Mouse (Mus musculus) inflammation-experienced regulatory T-cells, adult 6 months (primary cell): ENCODE results near the gene Grin2b. TPM values are rescaled to one million over a fixed set of nuclear protein-coding genes. Genes with fewer than 3 reads are reported as not detected.

Experiments used
- ATAC-seq: one replicate; pipeline ENCODE4 v1.8.0; 2017
- polyA plus RNA-seq, 3 experiments: library from polyadenylated mRNA; unstranded; fragments of 100-300 nt; shearing (Covaris generic); gene quantifications; one replicate each; pipeline ENCODE4 v1.2.1; 2017

Gene Grin2b
- polyA plus RNA-seq: under 1 TPM in 1 of 3 experiments, not detected in 2; 0.23 TPM

DNA sequence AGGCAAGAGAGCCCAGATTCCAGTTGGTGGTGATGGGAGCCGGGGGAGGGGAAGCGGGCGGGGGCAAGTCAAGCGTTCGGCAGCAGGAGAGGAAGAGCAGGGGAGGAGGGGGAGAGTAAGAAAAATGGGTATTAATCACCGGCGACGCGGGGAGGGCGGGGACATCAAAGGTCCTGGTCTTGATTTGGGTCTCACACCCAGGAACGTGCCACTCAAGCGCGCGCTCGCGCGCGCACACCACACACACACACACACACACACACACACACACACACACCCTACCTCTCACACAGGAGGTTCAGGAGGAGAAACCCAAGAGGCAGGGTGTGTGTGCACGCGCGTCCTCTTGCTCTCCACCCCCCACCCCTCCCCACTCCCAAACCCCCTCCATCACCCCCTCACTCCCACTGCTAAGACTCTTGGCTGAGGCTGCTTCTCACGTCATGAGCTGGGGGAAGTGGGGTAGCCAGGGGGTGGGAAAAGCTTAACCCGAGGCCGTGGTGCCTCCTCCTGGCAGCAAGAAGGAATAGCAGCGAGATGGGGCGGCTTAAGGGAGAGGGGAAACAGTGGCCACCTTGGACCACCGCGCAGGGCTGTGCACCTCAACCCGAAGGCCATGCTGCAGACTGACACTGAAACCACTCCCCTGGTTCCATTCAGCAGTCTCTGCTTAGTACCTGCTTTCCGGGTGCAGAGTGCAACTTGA, at the start of gene Grin2b:
TSS of gene Grin2b (minus strand) at position 321 of the 706 bp plus-strand sequence.
- no peak for ATAC-seq

DNA sequence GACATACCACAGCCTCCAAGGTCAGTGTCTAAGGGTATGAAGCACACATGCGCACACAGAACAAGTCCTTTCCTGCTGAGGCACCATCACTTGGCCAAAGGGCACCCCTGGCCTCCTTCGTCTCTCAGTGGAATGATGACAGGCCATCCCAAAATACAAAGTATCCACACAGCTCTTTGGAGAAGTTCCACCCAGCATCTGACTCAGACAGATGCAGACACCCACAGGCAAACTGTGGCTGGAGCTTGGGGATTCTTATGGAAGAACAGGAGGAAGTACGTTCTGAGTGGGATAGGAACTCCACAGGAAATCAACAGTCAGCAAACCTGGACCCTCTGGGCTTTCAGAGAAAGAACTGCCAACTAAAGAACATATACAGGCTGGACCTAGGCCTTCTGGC, 48.6 kb upstream of the Grin2b start:
- ATAC-seq: no peak

GRCm38 (mm10) chr6:136210442-136210841, 37.1 kb upstream of the Grin2b start:
- no peak for ATAC-seq

DNA sequence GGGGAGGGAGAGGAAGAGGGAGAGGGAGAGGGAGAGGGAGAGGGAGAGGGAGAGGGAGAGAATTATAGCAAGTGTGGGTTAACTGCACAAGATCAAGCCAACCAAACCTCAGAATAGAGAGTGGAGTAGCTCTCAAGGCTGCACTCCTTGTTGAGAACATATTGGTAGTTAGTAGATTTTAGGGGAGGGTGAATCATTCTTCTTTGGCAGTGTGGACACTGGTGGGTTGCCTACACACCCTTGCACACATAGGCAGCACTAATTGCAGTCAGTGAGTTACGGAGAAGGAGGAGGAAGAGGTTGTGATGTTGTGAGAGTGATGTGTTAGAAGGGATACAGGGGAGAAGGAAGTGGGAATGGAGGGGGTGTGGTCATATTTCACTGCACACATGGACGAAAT, 26.5 kb upstream of the Grin2b start:
- no peak for ATAC-seq

- no peak for ATAC-seq
Measured at GRCm38 (mm10) chr6:136194616-136195015, 21.3 kb upstream of the Grin2b start.

GRCm38 (mm10) chr6:136178066-136178465, 4.8 kb upstream of the Grin2b start:
- ATAC-seq: no peak

DNA sequence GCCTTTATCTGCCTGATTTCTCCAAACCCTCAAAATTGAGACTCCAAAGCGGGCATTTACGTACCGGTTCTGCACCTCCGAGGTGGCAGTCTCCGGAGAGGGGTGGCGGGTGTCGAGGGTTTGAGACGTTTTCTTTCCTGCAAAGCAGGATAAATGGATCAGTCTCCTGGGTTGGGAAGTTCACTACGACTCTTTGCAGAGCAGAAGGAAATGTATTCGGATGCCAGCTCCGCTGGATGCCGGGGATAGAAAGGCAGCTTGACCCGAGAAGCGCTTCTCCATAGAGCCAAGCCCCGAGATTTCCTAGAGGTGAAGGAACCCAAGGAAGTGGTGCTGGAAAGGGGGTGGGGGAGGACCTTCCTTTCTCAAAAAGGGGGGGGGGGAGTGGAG, 515 bp downstream of the Grin2b start:
- no peak for ATAC-seq

- ATAC-seq: no peak
Measured at GRCm38 (mm10) chr6:136172172-136172651, 1.1 kb downstream of the Grin2b start.

DNA sequence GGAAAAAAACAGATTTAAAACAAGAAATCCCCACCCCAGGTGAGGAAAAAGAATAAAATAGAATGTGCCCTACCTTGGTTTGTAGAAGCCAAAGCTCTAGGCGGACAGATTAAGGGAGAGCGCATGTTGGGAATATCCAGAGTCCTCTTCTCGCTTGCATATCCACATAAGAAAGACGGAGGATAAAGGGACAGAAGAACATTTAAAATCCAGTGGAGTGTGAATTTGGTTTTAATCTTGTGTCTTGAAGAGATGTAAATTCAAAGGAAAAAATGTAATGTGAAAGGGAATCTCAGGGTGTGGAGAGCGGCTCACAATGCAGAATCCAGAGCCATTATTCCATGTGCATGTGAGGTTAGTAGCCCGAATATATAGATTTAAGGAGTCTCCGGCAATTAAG, 2.0 kb downstream of the Grin2b start:
- no peak for ATAC-seq

GRCm38 (mm10) chr6:136170381-136170780, 2.9 kb downstream of the Grin2b start:
- ATAC-seq: no peak

DNA sequence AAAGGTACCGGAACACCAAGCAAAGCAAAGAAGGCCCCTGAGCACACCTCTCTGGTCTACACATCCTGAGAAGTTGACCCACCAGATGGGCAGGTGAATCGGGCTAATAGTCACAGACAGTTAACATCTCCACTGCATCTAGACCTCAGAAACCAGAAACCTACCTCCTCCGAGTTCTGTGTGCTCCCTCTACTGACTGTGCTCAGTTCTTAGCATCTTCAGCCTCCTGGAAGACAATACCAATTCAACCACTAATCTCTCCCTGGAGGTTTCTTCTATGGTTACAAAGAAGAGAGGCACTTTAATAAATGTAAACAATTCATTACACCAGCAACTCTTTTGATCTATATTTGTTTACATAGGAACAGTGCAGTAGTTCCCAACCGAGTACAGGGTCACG, 6.0 kb downstream of the Grin2b start:
- ATAC-seq: no peak

DNA sequence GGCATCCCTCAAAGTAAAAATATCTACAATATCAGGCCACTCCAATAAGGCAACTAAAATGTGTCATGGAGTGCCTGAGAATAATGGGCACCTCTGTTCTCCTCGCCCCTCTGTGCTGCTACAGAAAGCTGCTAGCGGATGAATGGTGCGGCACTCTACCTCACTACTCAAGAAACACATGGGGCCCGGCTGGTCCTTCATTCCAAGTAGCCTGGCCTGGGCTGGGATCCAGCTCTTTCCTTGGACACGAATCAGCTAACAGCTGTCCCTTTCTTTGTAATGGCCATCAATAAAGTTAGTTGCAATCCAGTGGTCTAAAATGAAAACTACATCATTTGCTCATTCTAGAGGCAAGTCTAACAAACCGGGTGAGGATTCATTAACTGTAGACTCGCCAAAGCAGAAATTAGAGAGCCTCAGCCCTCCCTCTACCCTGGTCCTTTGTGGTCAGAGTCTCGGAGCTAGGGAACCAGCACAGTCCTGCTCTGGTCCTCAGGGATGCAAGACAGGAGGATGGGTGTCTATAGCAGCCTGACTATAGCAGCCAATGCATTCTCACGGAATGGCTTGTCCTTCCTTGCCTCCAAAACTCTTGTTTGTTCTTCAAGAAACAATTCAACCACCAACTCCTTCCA, 7.8 kb downstream of the Grin2b start:
- ATAC-seq: no peak

- no peak for ATAC-seq
Measured at GRCm38 (mm10) chr6:136162090-136162489, 11.2 kb downstream of the Grin2b start.

- ATAC-seq: no peak
Measured at GRCm38 (mm10) chr6:136153444-136153843, 19.9 kb downstream of the Grin2b start.

- ATAC-seq: no peak
Measured at GRCm38 (mm10) chr6:136150064-136150463, 23.2 kb downstream of the Grin2b start.

- ATAC-seq: no peak
Measured at GRCm38 (mm10) chr6:136139967-136140366, 33.3 kb downstream of the Grin2b start.

DNA sequence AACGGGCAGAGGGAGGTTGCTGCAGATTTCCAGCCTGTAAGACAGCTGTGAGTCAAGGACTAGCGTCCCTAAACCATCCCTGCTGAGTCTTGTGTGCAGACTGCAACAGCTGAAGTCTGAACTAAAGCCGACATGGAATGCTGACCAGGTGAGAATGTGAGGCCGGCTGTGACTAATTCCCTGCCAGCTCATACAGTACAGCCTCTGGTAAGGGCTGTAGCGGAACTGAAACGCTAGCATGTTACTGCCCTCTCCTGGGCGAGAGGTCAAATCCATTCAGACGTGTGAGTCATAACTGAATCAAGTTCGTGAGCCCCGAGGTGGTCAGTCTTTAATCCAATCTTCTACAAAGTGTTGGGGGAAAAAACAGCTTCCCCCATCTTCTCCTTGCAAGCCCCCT, 42.9 kb downstream of the Grin2b start:
- no peak for ATAC-seq

- ATAC-seq: no peak
Measured at GRCm38 (mm10) chr6:136122593-136122992, 50.7 kb downstream of the Grin2b start.

GRCm38 (mm10) chr6:136117390-136117789, 55.9 kb downstream of the Grin2b start:
- ATAC-seq: no peak

DNA sequence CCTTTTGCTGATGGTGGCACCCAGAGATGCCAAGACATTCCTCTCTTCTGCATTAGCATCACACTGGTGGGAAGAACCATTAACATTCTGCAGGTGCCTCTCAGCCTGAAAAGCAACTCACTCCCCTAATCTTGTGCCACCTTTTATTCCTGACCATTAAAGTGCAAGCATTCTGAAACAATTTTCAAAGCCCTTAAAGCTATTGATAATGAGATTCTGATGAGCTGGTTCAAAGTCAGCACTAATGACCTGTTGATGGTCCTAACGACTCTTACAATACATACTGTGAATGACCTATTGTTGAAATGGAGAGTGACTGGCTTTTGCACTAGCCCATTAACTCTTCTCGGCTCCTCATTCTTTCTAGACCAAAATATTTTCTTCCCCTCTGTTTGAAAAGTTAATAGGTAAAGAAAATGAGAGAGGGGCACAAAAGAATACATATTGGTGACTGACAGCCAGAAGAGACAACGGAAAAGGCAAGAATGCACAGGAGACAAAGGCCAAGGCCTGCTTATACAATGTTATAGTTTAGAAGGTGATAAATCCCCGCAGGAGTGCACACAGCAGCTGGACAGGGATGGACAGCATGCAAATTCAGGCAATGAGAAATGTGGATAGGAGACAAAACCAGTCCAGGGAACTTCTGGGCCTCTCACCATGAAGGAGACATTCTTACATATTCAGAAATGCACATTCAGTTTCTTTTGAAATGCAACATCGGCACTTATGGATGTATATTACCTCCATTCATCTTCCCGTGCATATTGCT, 59.5 kb downstream of the Grin2b start:
- no peak for ATAC-seq

- no peak for ATAC-seq
Measured at GRCm38 (mm10) chr6:136109172-136109571, 64.1 kb downstream of the Grin2b start.

GRCm38 (mm10) chr6:136108466-136108865, 64.8 kb downstream of the Grin2b start:
- no peak for ATAC-seq

DNA sequence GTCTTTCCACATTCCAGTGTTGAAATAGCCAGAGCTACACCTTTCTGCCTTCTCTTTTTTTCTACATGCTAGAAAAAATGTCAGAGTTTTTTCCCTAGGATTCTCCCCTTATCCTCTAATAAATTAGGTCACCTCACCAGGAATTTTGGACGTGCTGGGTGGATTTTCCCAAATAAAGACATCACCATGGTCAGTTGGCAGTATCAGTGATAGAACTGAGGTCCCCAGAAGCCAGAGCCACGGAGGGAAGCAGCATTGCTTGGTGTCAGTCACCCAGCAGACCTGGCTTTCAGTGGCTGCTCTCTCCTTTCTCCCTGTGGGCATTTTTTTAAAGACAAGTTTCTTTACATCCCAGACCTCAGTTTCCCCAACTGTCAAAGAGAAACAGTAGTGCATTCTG, 68.1 kb downstream of the Grin2b start:
- ATAC-seq: no peak

DNA sequence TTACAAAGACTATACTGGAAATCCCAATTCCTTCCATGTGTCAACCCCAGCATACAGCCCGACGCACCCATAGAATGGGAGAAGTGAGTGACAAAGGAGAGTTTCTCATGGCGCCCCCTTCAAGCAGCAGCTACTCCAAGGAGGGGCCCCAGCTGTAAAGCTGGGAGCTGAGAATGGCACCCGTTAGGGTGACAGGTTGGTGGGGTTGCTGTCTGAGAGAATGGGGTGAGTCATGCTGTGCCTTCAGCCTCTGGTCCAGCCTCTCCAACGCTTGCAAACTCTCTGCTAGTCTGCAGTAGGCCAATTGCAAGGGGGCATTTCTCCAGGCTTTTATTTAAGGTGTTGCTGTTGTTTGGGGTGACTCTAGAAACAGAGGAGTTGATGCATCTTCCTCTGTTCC, 73.1 kb downstream of the Grin2b start:
- ATAC-seq: no peak
